Mouse (Mus musculus) heart, postnatal 36 days (tissue): ENCODE data around the gene Nipal1. TPM values are rescaled to one million over a fixed set of nuclear protein-coding genes. Genes with fewer than 3 reads are reported as not detected.

Source experiments
- DNase-seq, 2 experiments: peaks; one replicate each; pipeline ENCODE4 v3.0.0; 2021 to 2022
- intact Hi-C: fragments of 180-260 bp; cut with DNase I; formaldehyde crosslinking; loops from one replicate; pipeline ENCODE4 v1.15.1; 2025
- total RNA-seq, 2 experiments: library from RNA; stranded (reverse); gene quantifications; 2 replicates each; pipeline ENCODE4 v1.2.3; 2021

Gene Nipal1
- total RNA-seq, 2 experiments from 2014 or later = not detected

DNA sequence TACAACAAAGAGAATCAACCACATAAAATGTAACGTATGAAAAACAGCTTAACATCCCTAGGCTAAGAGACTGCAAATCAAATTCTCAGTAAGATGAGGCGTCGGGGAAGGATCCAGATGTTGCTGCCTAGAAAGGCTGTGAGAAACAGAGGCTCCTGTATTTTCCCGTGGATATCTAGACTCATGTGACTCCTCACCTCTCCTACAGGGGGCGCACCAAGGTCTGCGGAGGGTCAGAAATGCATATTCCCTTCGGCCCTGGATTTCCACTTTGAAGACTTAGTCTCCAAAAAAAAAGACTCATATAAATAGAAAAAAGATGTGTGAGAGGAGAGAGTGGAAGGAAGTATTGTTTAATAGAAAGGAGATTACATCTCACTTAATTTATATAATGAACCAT, 73.0 kb downstream of the Nipal1 start:
- intact Hi-C loops = no loop called here
- no peak for DNase-seq

Other genes starting within 250 kb of the Nipal1 start
- 100 to 1,000 TPM; 147 to 164 TPM for gene Corin, start 143.3 kb upstream of the Nipal1 start, total RNA-seq
- gene Nfxl1, start 88.1 kb upstream of the Nipal1 start, total RNA-seq = 1 to 10 TPM; 4.7 to 6.9 TPM
- gene Zar1, start 66.5 kb upstream of the Nipal1 start, total RNA-seq = not detected
- not detected for gene Gm5868, start 60.2 kb upstream of the Nipal1 start, total RNA-seq
- not detected for gene Cnga1, start 3.5 kb upstream of the Nipal1 start, total RNA-seq
- under 1 TPM in 1 of 2 experiments, not detected in 1; 0.11 TPM for gene Txk, start 105.0 kb downstream of the Nipal1 start, total RNA-seq
- 10 to 100 TPM; 11.0 to 16.9 TPM for gene Tec, start 220.7 kb downstream of the Nipal1 start, total RNA-seq